Comparison of ENCODE assay signal across 8 mouse cellular contexts in the genomic region with DNA sequence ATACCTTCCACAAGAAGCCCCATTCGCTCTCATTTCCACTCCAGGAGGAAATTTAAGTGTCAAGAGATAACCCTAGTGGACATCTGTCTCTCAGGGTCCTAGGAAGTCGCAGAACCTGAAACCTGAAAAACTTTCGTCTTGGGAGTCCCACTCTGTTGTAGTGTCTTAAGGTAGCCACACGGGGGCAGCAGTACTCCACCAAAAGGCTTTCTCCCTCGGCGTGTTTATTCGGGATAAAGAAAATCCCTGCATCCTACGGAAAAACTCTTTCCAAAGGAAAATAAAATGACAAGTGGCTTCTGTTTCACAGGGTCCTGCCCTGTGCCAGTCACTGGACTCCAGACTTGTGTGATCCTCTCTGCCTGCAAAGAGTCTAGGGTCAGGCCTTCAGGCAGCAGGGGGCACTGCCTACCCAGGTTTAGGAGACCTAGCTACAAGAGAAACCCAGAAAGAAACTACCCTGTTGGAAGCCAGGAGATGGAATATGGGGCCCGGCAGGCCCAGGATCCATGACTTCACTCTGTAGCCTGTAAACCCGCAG. TPM values are rescaled to one million over a fixed set of nuclear protein-coding genes. Genes with fewer than 3 reads are reported as not detected.
DNase-seq lines count a peak whose midpoint lies in the region; ATAC-seq and TF ChIP-seq lines count a peak whose summit lies in the region.

No protein-coding gene starts in this region.

- ATAC-seq in heart, postnatal 0 days (ENCODE audit: insufficient read depth, low read depth), result peak; percentile 57
- ATAC-seq in liver, embryonic 16.5 days (ENCODE audit: low read depth), result peak; percentile 40
- peak; percentile 41 for ATAC-seq in neural tube, embryonic 13.5 days (ENCODE audit: low read depth)

- H3K4me3 ChIP-seq in forebrain, embryonic 10.5 days, result peak overlapping the region; percentile 51
- H3K4me3 ChIP-seq in heart, postnatal 0 days (ENCODE audit: low read depth, low read length), result peak overlapping the region; percentile 43
- peak overlapping the region; percentile 52 for H3K4me3 ChIP-seq in liver, embryonic 16.5 days (ENCODE audit: low read depth, low read length)
- peak overlapping the region; percentile 30 for H3K4me3 ChIP-seq in neural tube, embryonic 13.5 days

- TF ChIP-seq CTCF in heart, postnatal 0 days (IDR thresholded peaks at IDR 0.05; ENCODE audit: low read depth), result peak; percentile 62

- no peak overlapping the region; the same call in 1 of the 2 replicates for H3K9ac ChIP-seq in heart, postnatal 0 days (replicated peaks; ENCODE audit: low read depth, low read length)
- peak overlapping the region; percentile 53 for H3K9ac ChIP-seq in liver, embryonic 16.5 days (ENCODE audit: low read depth, low read length)
- peak overlapping the region; percentile 70 for H3K9ac ChIP-seq in neural tube, embryonic 13.5 days

- peaks cover 48% of the 10 kb centered on the region for H3K4me1 ChIP-seq in forebrain, embryonic 10.5 days
- H3K4me1 ChIP-seq in heart, postnatal 0 days (ENCODE audit: control insufficient read depth, insufficient read depth), result peaks cover 23% of the 10 kb centered on the region
- peaks cover 27% of the 10 kb centered on the region for H3K4me1 ChIP-seq in liver, embryonic 16.5 days (ENCODE audit: control insufficient read depth, low read depth, low read length)
- H3K4me1 ChIP-seq in neural tube, embryonic 13.5 days (replicated peaks), result peaks cover 54% of the 10 kb centered on the region

- no peak for TF ChIP-seq EP300 in heart, postnatal 0 days (IDR thresholded peaks at IDR 0.05; ENCODE audit: low read depth)

- WGBS in forebrain, embryonic 10.5 days, result under 1% methylated on average over 10 of the region's 10 CpGs
- 0% methylated on average over 10 of the region's 10 CpGs for WGBS in heart, postnatal 0 days
- WGBS in liver, embryonic 16.5 days (ENCODE audit: insufficient replicate concordance), result under 1% methylated on average over 10 of the region's 10 CpGs
- WGBS in neural tube, embryonic 13.5 days, result 1% methylated on average over 10 of the region's 10 CpGs

- peak; percentile 84 to 89 for DNase-seq in CD8-positive naive resting alpha-beta T cell, adult 2 months (ENCODE audit: low read depth in 2 of 2, low spot score in 2 of 2)
- peak; percentile 60 for DNase-seq in c-Kit-positive CD71-positive TER-119-negative erythroid progenitor cells, embryonic 14.5 days (ENCODE audit: low read depth)
- peak; percentile 77 for DNase-seq in forebrain, embryonic 10.5 days (ENCODE audit: extremely low spot score, low spot score)
- peak; percentile 78 for DNase-seq in heart, postnatal 0 days (ENCODE audit: low spot score)
- peak; percentile 72 to 75 for DNase-seq in kidney, postnatal 25 days
- peak; percentile 89 for DNase-seq in testis, postnatal 10 days (ENCODE audit: low spot score)

- no peaks in the 10 kb centered on the region for H3K9me3 ChIP-seq in forebrain, embryonic 10.5 days
- no peaks in the 10 kb centered on the region for H3K9me3 ChIP-seq in heart, postnatal 0 days (replicated peaks; ENCODE audit: control insufficient read depth, low read length)
- H3K9me3 ChIP-seq in liver, embryonic 16.5 days (replicated peaks; ENCODE audit: control insufficient read depth, low read length), result no peaks in the 10 kb centered on the region
- no peaks in the 10 kb centered on the region for H3K9me3 ChIP-seq in neural tube, embryonic 13.5 days

- peak overlapping the region; percentile 63 for H3K4me2 ChIP-seq in heart, postnatal 0 days (ENCODE audit: low read depth, low read length)
- H3K4me2 ChIP-seq in liver, embryonic 16.5 days (ENCODE audit: low read depth, low read length), result peak overlapping the region; percentile 81
- peak overlapping the region; percentile 60 for H3K4me2 ChIP-seq in neural tube, embryonic 13.5 days

- peak overlapping the region; percentile 80 for H3K27ac ChIP-seq in forebrain, embryonic 10.5 days
- H3K27ac ChIP-seq in heart, postnatal 0 days (ENCODE audit: low read depth), result peak overlapping the region; percentile 72
- peak overlapping the region; percentile 60 for H3K27ac ChIP-seq in liver, embryonic 16.5 days (ENCODE audit: low read length)
- peak overlapping the region; percentile 91 for H3K27ac ChIP-seq in neural tube, embryonic 13.5 days (replicated peaks)

- peaks cover 25% of the 10 kb centered on the region for H3K27me3 ChIP-seq in forebrain, embryonic 10.5 days (ENCODE audit: poor library complexity, severe bottlenecking)
- H3K27me3 ChIP-seq in heart, postnatal 0 days (ENCODE audit: control insufficient read depth, insufficient read depth, low read length), result no peaks in the 10 kb centered on the region
- no peaks in the 10 kb centered on the region for H3K27me3 ChIP-seq in liver, embryonic 16.5 days (ENCODE audit: control insufficient read depth, insufficient read depth, low read depth, low read length)
- no peaks in the 10 kb centered on the region for H3K27me3 ChIP-seq in neural tube, embryonic 13.5 days

- H3K36me3 ChIP-seq in forebrain, embryonic 10.5 days (replicated peaks), result no peaks in the 10 kb centered on the region
- H3K36me3 ChIP-seq in heart, postnatal 0 days (replicated peaks; ENCODE audit: control insufficient read depth, insufficient read depth, low read length), result no peaks in the 10 kb centered on the region
- H3K36me3 ChIP-seq in liver, embryonic 16.5 days (ENCODE audit: control insufficient read depth, insufficient read depth), result no peaks in the 10 kb centered on the region
- no peaks in the 10 kb centered on the region for H3K36me3 ChIP-seq in neural tube, embryonic 13.5 days

RNA-seq across cellular contexts. Expression of a gene that starts 25.9 kb away (rescaled TPM):
- polyA plus RNA-seq in forebrain, embryonic 10.5 days (2016; fragmentation: Nextera tagmentation; extraction: Ambion mirVana), result 247 and 249 TPM in 2 replicates
- total RNA-seq in heart, postnatal 0 days (2014; rRNA removed; ENCODE audit: low replicate concordance), result 267 and 313 TPM in 2 replicates
- 389 and 395 TPM in 2 replicates for polyA plus RNA-seq in heart, postnatal 0 days (2015; fragmentation: Nextera tagmentation; extraction: Ambion mirVana)
- polyA plus RNA-seq in liver, embryonic 16.5 days (2015; fragmentation: Nextera tagmentation; extraction: Ambion mirVana), result 205 and 226 TPM in 2 replicates
- 416 and 437 TPM in 2 replicates for polyA plus RNA-seq in neural tube, embryonic 13.5 days (2015; fragmentation: Nextera tagmentation; extraction: Ambion mirVana)

RNA-seq across cellular contexts. Expression of a gene that starts 26.0 kb away (rescaled TPM):
- polyA plus RNA-seq in forebrain, embryonic 10.5 days (2016; fragmentation: Nextera tagmentation; extraction: Ambion mirVana), result 42.5 and 44.0 TPM in 2 replicates
- 192 and 229 TPM in 2 replicates for total RNA-seq in heart, postnatal 0 days (2014; rRNA removed; ENCODE audit: low replicate concordance)
- 99.9 and 103 TPM in 2 replicates for polyA plus RNA-seq in heart, postnatal 0 days (2015; fragmentation: Nextera tagmentation; extraction: Ambion mirVana)
- 22.6 and 23.0 TPM in 2 replicates for polyA plus RNA-seq in liver, embryonic 16.5 days (2015; fragmentation: Nextera tagmentation; extraction: Ambion mirVana)
- 60.4 and 72.4 TPM in 2 replicates for polyA plus RNA-seq in neural tube, embryonic 13.5 days (2015; fragmentation: Nextera tagmentation; extraction: Ambion mirVana)

RNA-seq across cellular contexts. Expression of a gene that starts 56.8 kb away (rescaled TPM):
- not detected in 2 replicates for polyA plus RNA-seq in forebrain, embryonic 10.5 days (2016; fragmentation: Nextera tagmentation; extraction: Ambion mirVana)
- total RNA-seq in heart, postnatal 0 days (2014; rRNA removed; ENCODE audit: low replicate concordance), result not detected in 2 replicates
- polyA plus RNA-seq in heart, postnatal 0 days (2015; fragmentation: Nextera tagmentation; extraction: Ambion mirVana), result not detected in 2 replicates
- not detected in 2 replicates for polyA plus RNA-seq in liver, embryonic 16.5 days (2015; fragmentation: Nextera tagmentation; extraction: Ambion mirVana)
- not detected in 2 replicates for polyA plus RNA-seq in neural tube, embryonic 13.5 days (2015; fragmentation: Nextera tagmentation; extraction: Ambion mirVana)

Comparison
In these comparisons a context has a peak if more than half of its experiments do, and no peak if none do; other contexts are left out.
1. Peak in every context shown above with its lines: DNase-seq, ATAC-seq, H3K4me3 ChIP-seq and H3K27ac ChIP-seq.